Mouse (Mus musculus) heart, embryonic 11.5 days (tissue): Measurements from ENCODE around the gene Kcnj14. TPM values are rescaled to one million over a fixed set of nuclear protein-coding genes. Genes with fewer than 3 reads are reported as not detected.

Source experiments
- ATAC-seq: fragments of 200-750 bp; cut with Nextera tagmentation; replicated peaks from 2 replicates; pipeline ENCODE4 v1.8.0; 2017; ENCODE audit warnings: moderate library complexity; ENCODE audit not compliant: insufficient number of reproducible peaks, low FRiP score, low TSS enrichment
- H3K27ac ChIP-seq: fragments of 300-500 bp; sonication (generic); 2 replicates; pipeline ENCODE4 v1.5.1; 2014; ENCODE audit warnings: mild to moderate bottlenecking, low read depth, low read length
- H3K27me3 ChIP-seq: fragments of 300-500 bp; sonication (generic); 2 replicates; pipeline ENCODE4 v1.6.1; 2014; ENCODE audit warnings: mild to moderate bottlenecking, low read length, mixed read lengths; ENCODE audit not compliant: control insufficient read depth, insufficient read depth
- H3K36me3 ChIP-seq: fragments of 300-500 bp; sonication (generic); 2 replicates; pipeline ENCODE4 v1.6.1; 2014; ENCODE audit warnings: mild to moderate bottlenecking, low read length, moderate library complexity, mixed read lengths; ENCODE audit not compliant: control insufficient read depth, insufficient read depth
- H3K4me1 ChIP-seq: fragments of 300-500 bp; sonication (generic); 2 replicates; pipeline ENCODE4 v1.6.1; 2014; ENCODE audit warnings: low read length; ENCODE audit not compliant: control insufficient read depth, insufficient read depth
- H3K4me2 ChIP-seq: fragments of 300-500 bp; sonication (generic); 2 replicates; pipeline ENCODE4 v1.6.1; 2014; ENCODE audit warnings: mild to moderate bottlenecking, moderate library complexity
- H3K4me3 ChIP-seq: fragments of 300-500 bp; sonication (generic); 2 replicates; pipeline ENCODE4 v1.5.1; 2014; ENCODE audit warnings: low read depth, low read length
- H3K9ac ChIP-seq: fragments of 300-500 bp; sonication (generic); 2 replicates; pipeline ENCODE4 v1.6.1; 2014; ENCODE audit warnings: mild to moderate bottlenecking, low read depth, low read length, moderate library complexity
- H3K9me3 ChIP-seq: fragments of 300-500 bp; sonication (generic); replicated peaks from 2 replicates; pipeline ENCODE4 v1.6.1; 2016; ENCODE audit warnings: low read length; ENCODE audit not compliant: control insufficient read depth
- WGBS: fragments of 180-500 bp; shearing (Covaris S2); extraction: QIAGEN DNeasy Blood & Tissue Kit; methylation state at CpG from one replicate; pipeline ENCODE4 v1.1.7; 2014; ENCODE audit not compliant: insufficient replicate concordance; 5-methylcytosine and 5-hydroxymethylcytosine counted together
- polyA plus RNA-seq: library from polyadenylated mRNA; unstranded; fragments of >200 nt; fragmentation: Nextera tagmentation; extraction: Ambion mirVana; gene quantifications from 2 replicates; pipeline ENCODE4 v1.2.1, GENCODE M21; 2014

The Kcnj14 gene
- polyA plus RNA-seq, 1 experiment from 2014 or later = 1.0 TPM

- 29% methylated on average over 6 of the region's 6 CpGs for WGBS
- Histone ChIP-seq H3K27me3 (peaks cover 76% of the 10 kb centered on the region), H3K27ac (no peak overlapping the region), H3K4me3 (no peak overlapping the region), H3K4me1 (peaks cover 16% of the 10 kb centered on the region; the same call in 1 of the 2 replicates), H3K9me3 (no peaks in the 10 kb centered on the region), H3K4me2 (no peak overlapping the region), H3K9ac (0 out of 2 replicates have a peak overlapping the region, but pooled peaks have one; percentile 35), H3K36me3 (no peaks in the 10 kb centered on the region; the same call in 1 of the 2 replicates)
- ATAC-seq = no peak
Observed at GRCm38 (mm10) chr7:45796950-45797349, 27.6 kb downstream of the Kcnj14 start.

- Histone ChIP-seq H3K4me2 (no peak overlapping the region), H3K9me3 (no peaks in the 10 kb centered on the region), H3K36me3 (no peaks in the 10 kb centered on the region; the same call in 1 of the 2 replicates), H3K27ac (no peak overlapping the region), H3K4me1 (peaks cover 8% of the 10 kb centered on the region; the same call in 1 of the 2 replicates), H3K27me3 (peaks cover 73% of the 10 kb centered on the region), H3K4me3 (no peak overlapping the region), H3K9ac (no peak overlapping the region)
- WGBS = 82% methylated on average over 29 of the region's 29 CpGs
- no peak for ATAC-seq
Observed at GRCm38 (mm10) chr7:45794971-45795370, 29.6 kb downstream of the Kcnj14 start.

- H3K9me3 ChIP-seq = no peaks in the 10 kb centered on the region
- peaks cover 69% of the 10 kb centered on the region for H3K27me3 ChIP-seq
- peaks cover 8% of the 10 kb centered on the region; the same call in 1 of the 2 replicates for H3K4me1 ChIP-seq
- H3K4me2 ChIP-seq = no peak overlapping the region
- no peak overlapping the region for H3K27ac ChIP-seq
- H3K36me3 ChIP-seq = no peaks in the 10 kb centered on the region; the same call in 1 of the 2 replicates
- WGBS = 73% methylated on average over 29 of the region's 44 CpGs
- ATAC-seq = no peak
- H3K9ac ChIP-seq = no peak overlapping the region
- H3K4me3 ChIP-seq = no peak overlapping the region
Observed at GRCm38 (mm10) chr7:45793969-45794585, 30.5 kb downstream of the Kcnj14 start.

- H3K27me3 ChIP-seq = peaks cover 61% of the 10 kb centered on the region
- H3K4me1 ChIP-seq = 0 out of 2 replicates have a peak, but pooled peaks cover 3% of the 10 kb centered on the region
- no peak overlapping the region for H3K27ac ChIP-seq
- H3K9ac ChIP-seq = no peak overlapping the region
- no peaks in the 10 kb centered on the region; the same call in 1 of the 2 replicates for H3K36me3 ChIP-seq
- WGBS = 65% methylated on average over 24 of the region's 24 CpGs
- no peak overlapping the region for H3K4me3 ChIP-seq
- ATAC-seq = no peak
- H3K4me2 ChIP-seq = no peak overlapping the region
- no peaks in the 10 kb centered on the region for H3K9me3 ChIP-seq
Observed at GRCm38 (mm10) chr7:45793240-45793639, 31.3 kb downstream of the Kcnj14 start.

- no peak overlapping the region for H3K4me3 ChIP-seq
- no peaks in the 10 kb centered on the region for H3K9me3 ChIP-seq
- H3K9ac ChIP-seq = no peak overlapping the region
- H3K4me1 ChIP-seq = no peaks in the 10 kb centered on the region
- H3K4me2 ChIP-seq = no peak overlapping the region
- H3K27me3 ChIP-seq = peaks cover 56% of the 10 kb centered on the region
- no peak for ATAC-seq
- no peak overlapping the region for H3K27ac ChIP-seq
- 62% methylated on average over 17 of the region's 17 CpGs for WGBS
- H3K36me3 ChIP-seq = no peaks in the 10 kb centered on the region; the same call in 1 of the 2 replicates
Observed at GRCm38 (mm10) chr7:45791756-45792490, 32.7 kb downstream of the Kcnj14 start.

GRCm38 (mm10) chr7:45790721-45791120 lies 33.9 kb downstream of the Kcnj14 start:
- Histone ChIP-seq H3K27ac (no peak overlapping the region), H3K4me1 (no peaks in the 10 kb centered on the region; the same call in 1 of the 2 replicates)

GRCm38 (mm10) chr7:45787642-45788041 lies 36.9 kb downstream of the Kcnj14 start:
- H3K27ac ChIP-seq = no peak overlapping the region
- H3K36me3 ChIP-seq = no peaks in the 10 kb centered on the region
- H3K9me3 ChIP-seq = no peaks in the 10 kb centered on the region
- H3K4me3 ChIP-seq = no peak overlapping the region
- no peak overlapping the region for H3K9ac ChIP-seq
- H3K4me1 ChIP-seq = peaks cover 9% of the 10 kb centered on the region; the same call in 1 of the 2 replicates
- ATAC-seq = no peak
- H3K4me2 ChIP-seq = no peak overlapping the region
- peaks cover 51% of the 10 kb centered on the region for H3K27me3 ChIP-seq
- WGBS = 72% methylated on average over 22 of the region's 22 CpGs

More at GRCm38 (mm10) chr7:45790721-45791120, 33.9 kb downstream of the Kcnj14 start:
- H3K4me3 ChIP-seq = no peak overlapping the region
- no peak for ATAC-seq
- no peak overlapping the region for H3K9ac ChIP-seq
- H3K27me3 ChIP-seq = peaks cover 59% of the 10 kb centered on the region
- H3K36me3 ChIP-seq = no peaks in the 10 kb centered on the region; the same call in 1 of the 2 replicates
- no peak overlapping the region for H3K4me2 ChIP-seq
- H3K9me3 ChIP-seq = no peaks in the 10 kb centered on the region
- WGBS = 54% methylated on average over 6 of the region's 6 CpGs

GRCm38 (mm10) chr7:45786661-45787413 lies 37.7 kb downstream of the Kcnj14 start:
- WGBS = 6% methylated on average over 16 of the region's 17 CpGs

More at GRCm38 (mm10) chr7:45786661-45787413, 37.7 kb downstream of the Kcnj14 start:
- 0 out of 2 replicates have a peak, but pooled peaks have one; percentile 13 for ATAC-seq
- no peaks in the 10 kb centered on the region for H3K9me3 ChIP-seq
- H3K9ac ChIP-seq = no peak overlapping the region
- peak overlapping the region; percentile 52 for H3K4me3 ChIP-seq
- peak overlapping the region; percentile 77 for H3K4me2 ChIP-seq
- peaks cover 9% of the 10 kb centered on the region; the same call in 1 of the 2 replicates for H3K4me1 ChIP-seq
- no peak overlapping the region for H3K27ac ChIP-seq
- no peaks in the 10 kb centered on the region for H3K36me3 ChIP-seq
- peaks cover 51% of the 10 kb centered on the region for H3K27me3 ChIP-seq
